Mouse (Mus musculus): ENCODE measurements around the gene Stk16. TPM values are rescaled to one million over a fixed set of nuclear protein-coding genes. Genes with fewer than 3 reads are reported as not detected.

Stk16 gene
- 161 and 167 TPM in 2 replicates for polyA plus RNA-seq (2012; rRNA removed)

GRCm38 (mm10) chr1:75210136-75211087 is at the start of gene Stk16, which contains the start of gene Glb1l:
Stk16 (plus strand) TSS chr1:75210838.
Glb1l (minus strand) TSS chr1:75210813.
- DNase-seq, result peak; percentile 96 to 97
- Histone ChIP-seq H3K4me3 (replicated peaks; ENCODE audit: insufficient read depth, low read depth, low read length) (peak within 1 kb of the TSS; percentile 65), H3K27me3 (ENCODE audit: control insufficient read depth, insufficient read depth, low read length) (no peaks in the 10 kb centered on the region), H3K27ac (ENCODE audit: insufficient read depth, low read length) (0 out of 2 replicates have a peak within 1 kb of the TSS, but pooled peaks have one; percentile 19), H3K4me1 (ENCODE audit: control insufficient read depth, insufficient read depth, low read length) (peaks cover 16% of the 10 kb centered on the region; the same call in 1 of the 2 replicates)
- WGBS, result 5% methylated on average over 42 of the region's 42 CpGs
- TF ChIP-seq POLR2A (IDR thresholded peaks at IDR 0.05; ENCODE audit: borderline replicate concordance, insufficient read depth, low read length) (peak; percentile 63; the same call in 1 of the 2 replicates), CTCF (IDR thresholded peaks at IDR 0.05; ENCODE audit: borderline replicate concordance, insufficient read depth, low read depth, low read length) (no peak)

GRCm38 (mm10) chr1:75168093-75168471 is 42.6 kb upstream of the Stk16 start:
- Histone ChIP-seq H3K4me1 (ENCODE audit: control insufficient read depth, insufficient read depth, low read length) (no peaks in the 10 kb centered on the region), H3K27me3 (ENCODE audit: control insufficient read depth, insufficient read depth, low read length) (no peaks in the 10 kb centered on the region), H3K4me3 (replicated peaks; ENCODE audit: insufficient read depth, low read depth, low read length) (peak overlapping the region; percentile 80), H3K27ac (ENCODE audit: insufficient read depth, low read length) (peak overlapping the region; percentile 2; the same call in 1 of the 2 replicates)
- 6% methylated on average over 7 of the region's 7 CpGs for WGBS
- TF ChIP-seq POLR2A (IDR thresholded peaks at IDR 0.05; ENCODE audit: borderline replicate concordance, insufficient read depth, low read length), result no peak
- DNase-seq, result no peak

- H3K27me3 ChIP-seq (ENCODE audit: control insufficient read depth, insufficient read depth, low read length), result no peaks in the 10 kb centered on the region
- TF ChIP-seq CTCF (IDR thresholded peaks at IDR 0.05; ENCODE audit: borderline replicate concordance, insufficient read depth, low read depth, low read length) (no peak), POLR2A (IDR thresholded peaks at IDR 0.05; ENCODE audit: borderline replicate concordance, insufficient read depth, low read length) (peak; percentile 80; the same call in 1 of the 2 replicates)
- H3K27ac ChIP-seq (ENCODE audit: insufficient read depth, low read length), result peak within 1 kb of the TSS; percentile 2; the same call in 1 of the 2 replicates
- no peaks in the 10 kb centered on the region for H3K4me1 ChIP-seq (ENCODE audit: control insufficient read depth, insufficient read depth, low read length)
- DNase-seq, result peak; percentile 96 to 98
- WGBS, result 1% methylated on average over 58 of the region's 59 CpGs
- peak within 1 kb of the TSS; percentile 80 for H3K4me3 ChIP-seq (replicated peaks; ENCODE audit: insufficient read depth, low read depth, low read length)
These were observed 41.9 kb upstream of the Stk16 start, which contains the start of gene Zfand2b for GRCm38 (mm10) chr1:75168472-75169464. Zfand2b (plus strand) TSS chr1:75168646.

GRCm38 (mm10) chr1:75179334-75180104 is 31.1 kb upstream of the Stk16 start:
- H3K27me3 ChIP-seq (ENCODE audit: control insufficient read depth, insufficient read depth, low read length), result no peaks in the 10 kb centered on the region
- WGBS, result 1% methylated on average over 23 of the region's 23 CpGs
- DNase-seq, result peak; percentile 63 to 69
- no peak overlapping the region for H3K27ac ChIP-seq (ENCODE audit: insufficient read depth, low read length)
- peak overlapping the region; percentile 70 for H3K4me3 ChIP-seq (replicated peaks; ENCODE audit: insufficient read depth, low read depth, low read length)
- peaks cover 3% of the 10 kb centered on the region; the same call in 1 of the 2 replicates for H3K4me1 ChIP-seq (ENCODE audit: control insufficient read depth, insufficient read depth, low read length)
- no peak for TF ChIP-seq CTCF (IDR thresholded peaks at IDR 0.05; ENCODE audit: borderline replicate concordance, insufficient read depth, low read depth, low read length)
- TF ChIP-seq POLR2A (IDR thresholded peaks at IDR 0.05; ENCODE audit: borderline replicate concordance, insufficient read depth, low read length), result no peak

- H3K27ac ChIP-seq (ENCODE audit: insufficient read depth, low read length), result no peak within 1 kb of the TSS
- no peaks in the 10 kb centered on the region for H3K27me3 ChIP-seq (ENCODE audit: control insufficient read depth, insufficient read depth, low read length)
- DNase-seq, result peak; percentile 83
- peak within 1 kb of the TSS; percentile 70 for H3K4me3 ChIP-seq (replicated peaks; ENCODE audit: insufficient read depth, low read depth, low read length)
- peaks cover 8% of the 10 kb centered on the region for H3K4me1 ChIP-seq (ENCODE audit: control insufficient read depth, insufficient read depth, low read length)
- TF ChIP-seq POLR2A (IDR thresholded peaks at IDR 0.05; ENCODE audit: borderline replicate concordance, insufficient read depth, low read length) (peak; percentile 41; the same call in 1 of the 2 replicates), CTCF (IDR thresholded peaks at IDR 0.05; ENCODE audit: borderline replicate concordance, insufficient read depth, low read depth, low read length) (no peak)
- 1% methylated on average over 31 of the region's 31 CpGs for WGBS
These were observed 30.5 kb upstream of the Stk16 start, which contains the start of gene Abcb6 for GRCm38 (mm10) chr1:75180105-75180590. Abcb6 (minus strand) TSS chr1:75180392.

GRCm38 (mm10) chr1:75180741-75181140 is 29.9 kb upstream of the Stk16 start:
- no peak for DNase-seq
- Histone ChIP-seq H3K4me1 (ENCODE audit: control insufficient read depth, insufficient read depth, low read length) (peaks cover 14% of the 10 kb centered on the region), H3K4me3 (replicated peaks; ENCODE audit: insufficient read depth, low read depth, low read length) (no peak overlapping the region), H3K27ac (ENCODE audit: insufficient read depth, low read length) (no peak overlapping the region), H3K27me3 (ENCODE audit: control insufficient read depth, insufficient read depth, low read length) (no peaks in the 10 kb centered on the region)
- TF ChIP-seq POLR2A (IDR thresholded peaks at IDR 0.05; ENCODE audit: borderline replicate concordance, insufficient read depth, low read length) (no peak), CTCF (IDR thresholded peaks at IDR 0.05; ENCODE audit: borderline replicate concordance, insufficient read depth, low read depth, low read length) (no peak)
- WGBS, result 44% methylated on average over 7 of the region's 7 CpGs

All from cerebellum, adult 2 months (tissue).